Mouse (Mus musculus) liver, embryonic 13.5 days (tissue): ENCODE measurements at regions not wholly inside any gene's neighbourhood (a gene's known extent, or its start where the extent isn't known, plus 50 kb on each side); places are given as distances from the start of the nearest gene placed in this dataset.

Source experiments
- ATAC-seq: fragments of 200-750 bp; cut with Nextera tagmentation; 2 replicates; pipeline ENCODE4 v1.8.0; 2017; ENCODE audit warnings: low read depth, mild to moderate bottlenecking, moderate number of reproducible peaks, moderate library complexity
- DNase-seq: peaks from one replicate; pipeline ENCODE4 v3.0.0; 2022
- H3K27ac ChIP-seq: fragments of 300-500 bp; sonication (generic); 2 replicates; pipeline ENCODE4 v1.5.1; 2015; ENCODE audit warnings: moderate library complexity, mild to moderate bottlenecking, inconsistent platforms
- H3K27me3 ChIP-seq: fragments of 300-500 bp; sonication (generic); 2 replicates; pipeline ENCODE4 v1.6.1; 2015; ENCODE audit warnings: mild to moderate bottlenecking, inconsistent platforms
- H3K36me3 ChIP-seq: fragments of 300-500 bp; sonication (generic); 2 replicates; pipeline ENCODE4 v1.6.1; 2015; ENCODE audit warnings: mild to moderate bottlenecking, inconsistent platforms
- H3K4me1 ChIP-seq: fragments of 300-500 bp; sonication (generic); replicated peaks from 2 replicates; pipeline ENCODE4 v1.6.1; 2015; ENCODE audit warnings: inconsistent platforms
- H3K4me2 ChIP-seq: fragments of 300-500 bp; sonication (generic); 2 replicates; pipeline ENCODE4 v1.6.1; 2015; ENCODE audit warnings: inconsistent platforms, mild to moderate bottlenecking, moderate library complexity
- H3K4me3 ChIP-seq: fragments of 300-500 bp; sonication (generic); replicated peaks from 2 replicates; pipeline ENCODE4 v1.5.1; 2015; ENCODE audit warnings: mild to moderate bottlenecking, inconsistent platforms
- H3K9ac ChIP-seq: fragments of 300-500 bp; sonication (generic); 2 replicates; pipeline ENCODE4 v1.6.1; 2015; ENCODE audit warnings: mild to moderate bottlenecking, inconsistent platforms
- H3K9me3 ChIP-seq: fragments of 300-500 bp; sonication (generic); replicated peaks from 2 replicates; pipeline ENCODE4 v1.6.1; 2016; ENCODE audit warnings: inconsistent platforms
- WGBS: fragments of 180-500 bp; shearing (Covaris S2); methylation state at CpG from one replicate; pipeline ENCODE4 v1.1.7; 2015; ENCODE audit not compliant: insufficient replicate concordance; 5-methylcytosine and 5-hydroxymethylcytosine counted together

DNA sequence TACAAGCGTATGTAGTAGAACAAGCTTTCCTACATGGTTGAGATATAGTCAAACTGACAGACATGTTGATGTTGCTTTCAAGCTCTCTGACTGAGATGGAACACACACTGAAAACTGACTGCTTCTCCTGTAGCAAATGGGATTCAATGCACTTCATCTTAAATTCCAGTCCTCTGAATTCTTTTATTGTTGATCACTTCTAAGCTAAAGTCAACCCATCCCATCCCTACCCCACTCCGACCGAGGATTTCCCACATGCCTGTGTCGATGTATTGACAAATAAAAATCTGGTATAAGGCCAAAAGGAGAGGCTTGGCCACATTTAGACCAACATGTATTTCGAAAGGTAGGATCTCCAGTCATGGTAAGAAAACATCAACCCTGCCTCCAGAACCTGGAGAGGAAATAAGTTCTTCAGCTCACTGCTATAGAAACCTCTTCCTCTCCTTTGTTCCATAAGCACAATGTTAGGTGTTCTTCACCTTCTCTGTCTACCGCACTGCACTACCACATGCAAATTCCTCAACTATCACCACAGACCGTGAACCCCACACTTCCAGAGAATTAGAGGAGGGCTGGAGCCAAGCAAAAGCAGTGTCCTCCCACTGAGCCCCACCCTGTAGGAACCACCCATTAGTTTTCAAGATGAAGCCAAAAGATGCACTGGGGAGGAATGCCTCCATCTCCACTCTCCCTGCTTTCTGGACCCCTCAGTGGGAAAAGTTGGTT is 330.1 kb downstream of the Klf6 start:
- Histone ChIP-seq H3K9me3 (no peaks in the 10 kb centered on the region), H3K9ac (no peak overlapping the region), H3K27ac (no peak overlapping the region), H3K4me2 (no peak overlapping the region), H3K36me3 (no peaks in the 10 kb centered on the region), H3K4me1 (no peaks in the 10 kb centered on the region), H3K4me3 (no peak overlapping the region), H3K27me3 (no peaks in the 10 kb centered on the region)
- DNase-seq (no peak), ATAC-seq (no peak)
- 68% methylated on average over 7 of the region's 7 CpGs for WGBS

GRCm38 (mm10) chr13:6191915-6192295 is 330.6 kb downstream of the Klf6 start:
- H3K9me3 ChIP-seq = no peaks in the 10 kb centered on the region
- no peak for ATAC-seq
- WGBS = 44% methylated on average over 5 of the region's 5 CpGs
- no peak overlapping the region for H3K27ac ChIP-seq
- no peaks in the 10 kb centered on the region for H3K4me1 ChIP-seq
- no peaks in the 10 kb centered on the region for H3K27me3 ChIP-seq
- H3K4me3 ChIP-seq = no peak overlapping the region
- no peak overlapping the region for H3K4me2 ChIP-seq
- DNase-seq = no peak
- H3K9ac ChIP-seq = no peak overlapping the region
- no peaks in the 10 kb centered on the region for H3K36me3 ChIP-seq

DNA sequence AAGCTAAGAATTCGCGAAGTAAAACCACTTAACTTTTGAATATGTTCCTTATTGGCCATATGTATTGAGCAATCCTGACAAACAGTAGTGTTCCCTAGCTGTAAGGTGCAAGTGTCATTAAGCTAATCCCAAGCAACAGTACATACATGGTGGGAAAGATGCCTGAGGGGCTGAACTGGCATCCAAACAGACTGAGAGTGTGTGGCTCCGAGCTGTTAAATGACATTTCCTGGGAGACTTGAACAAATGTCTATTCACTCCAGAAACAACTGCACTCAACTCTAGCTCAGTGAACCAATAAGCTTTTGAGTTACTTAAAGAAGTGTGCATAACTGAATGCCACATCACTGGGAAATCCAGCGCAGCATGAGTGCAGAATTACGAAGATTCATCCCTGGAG is 335.4 kb downstream of the Klf6 start:
- WGBS = 67% methylated on average over 5 of the region's 5 CpGs
- H3K36me3 ChIP-seq = no peaks in the 10 kb centered on the region
- H3K27ac ChIP-seq = no peak overlapping the region
- ATAC-seq (no peak), DNase-seq (no peak)
- H3K4me3 ChIP-seq = no peak overlapping the region
- no peak overlapping the region for H3K9ac ChIP-seq
- H3K9me3 ChIP-seq = no peaks in the 10 kb centered on the region
- no peaks in the 10 kb centered on the region for H3K27me3 ChIP-seq
- H3K4me1 ChIP-seq = no peaks in the 10 kb centered on the region
- no peak overlapping the region for H3K4me2 ChIP-seq

DNA sequence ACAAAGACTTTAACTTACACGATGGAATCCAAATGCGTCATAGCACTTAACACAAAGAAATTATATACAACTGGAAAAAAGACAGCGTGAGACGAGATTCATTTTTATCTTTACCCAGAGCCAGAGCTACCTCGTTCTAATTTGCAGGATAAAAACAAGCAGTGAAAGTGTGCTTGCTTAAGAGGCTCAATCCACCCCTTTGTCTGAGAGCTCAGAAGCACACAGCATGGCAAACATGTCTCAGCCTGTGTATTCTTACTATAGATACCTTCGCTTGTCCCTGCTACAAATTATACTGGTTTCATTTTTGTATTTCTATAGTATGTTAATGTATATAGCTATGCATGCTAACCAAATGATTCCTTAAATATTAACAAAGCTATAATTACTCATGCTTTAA is 337.8 kb downstream of the Klf6 start:
- Histone ChIP-seq H3K4me2 (no peak overlapping the region), H3K9me3 (no peaks in the 10 kb centered on the region), H3K36me3 (no peaks in the 10 kb centered on the region), H3K4me1 (no peaks in the 10 kb centered on the region), H3K27me3 (no peaks in the 10 kb centered on the region), H3K4me3 (no peak overlapping the region), H3K9ac (no peak overlapping the region), H3K27ac (no peak overlapping the region)
- DNase-seq (no peak), ATAC-seq (no peak)
- WGBS = 67% methylated on average over 6 of the region's 6 CpGs

DNA sequence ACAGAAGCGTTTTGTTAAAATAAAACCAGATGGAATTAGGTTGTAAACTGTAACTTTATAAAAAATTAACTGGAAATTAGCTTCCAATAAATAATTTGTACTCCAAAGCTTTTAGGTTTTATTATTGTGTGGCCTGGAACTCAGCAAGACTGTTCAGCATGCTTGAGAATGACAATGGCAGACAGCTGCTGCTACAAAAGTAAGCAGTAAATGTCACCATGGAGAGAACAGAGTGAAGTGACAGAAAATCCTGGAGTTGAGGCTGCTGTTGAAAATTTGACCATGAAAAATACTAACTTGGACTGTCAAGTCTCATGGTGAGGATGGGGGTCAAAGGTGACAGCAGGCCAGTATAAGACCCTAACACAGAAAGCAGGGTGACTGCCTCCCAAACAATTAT is 340.2 kb downstream of the Klf6 start:
- H3K27ac ChIP-seq = no peak overlapping the region
- no peaks in the 10 kb centered on the region for H3K4me1 ChIP-seq
- no peaks in the 10 kb centered on the region for H3K9me3 ChIP-seq
- H3K36me3 ChIP-seq = no peaks in the 10 kb centered on the region
- no peak for ATAC-seq
- no peak overlapping the region for H3K4me3 ChIP-seq
- H3K9ac ChIP-seq = no peak overlapping the region
- no peaks in the 10 kb centered on the region for H3K27me3 ChIP-seq
- WGBS = 49% methylated on average over 1 of the region's 1 CpGs
- no peak for DNase-seq
- no peak overlapping the region for H3K4me2 ChIP-seq

- H3K27me3 ChIP-seq = no peaks in the 10 kb centered on the region
- no peaks in the 10 kb centered on the region for H3K9me3 ChIP-seq
- H3K4me2 ChIP-seq = no peak overlapping the region
- no peaks in the 10 kb centered on the region for H3K4me1 ChIP-seq
- no peak for ATAC-seq
- H3K9ac ChIP-seq = no peak overlapping the region
- WGBS = 62% methylated on average over 4 of the region's 4 CpGs
- DNase-seq = no peak
- no peak overlapping the region for H3K27ac ChIP-seq
- H3K36me3 ChIP-seq = no peaks in the 10 kb centered on the region
- H3K4me3 ChIP-seq = no peak overlapping the region
Measured at GRCm38 (mm10) chr13:6204801-6205200, 343.1 kb upstream of the Pitrm1 start.

DNA sequence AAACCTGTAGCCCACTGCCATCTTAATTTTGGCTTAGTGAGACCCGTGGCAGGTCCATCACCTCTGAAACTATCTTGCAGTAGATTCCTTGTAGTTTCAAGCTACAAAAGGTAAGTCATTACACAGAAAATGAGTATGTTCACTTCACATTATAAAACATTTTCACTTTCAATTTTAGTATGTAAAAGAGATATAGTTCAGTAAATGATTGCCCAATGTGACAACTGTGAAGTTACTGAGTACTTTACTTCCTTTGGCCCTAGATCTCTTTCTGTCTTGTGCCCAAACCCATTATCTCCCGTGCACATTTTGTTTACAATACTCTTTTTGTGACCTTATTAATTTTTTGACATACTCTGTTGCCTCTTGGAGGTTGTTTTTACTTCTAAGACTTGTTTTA is 335.4 kb upstream of the Pitrm1 start:
- no peak overlapping the region for H3K4me2 ChIP-seq
- H3K4me1 ChIP-seq = no peaks in the 10 kb centered on the region
- no peak for DNase-seq
- H3K27ac ChIP-seq = no peak overlapping the region
- H3K27me3 ChIP-seq = no peaks in the 10 kb centered on the region
- no peaks in the 10 kb centered on the region for H3K36me3 ChIP-seq
- no peak overlapping the region for H3K9ac ChIP-seq
- 44% methylated on average over 2 of the region's 2 CpGs for WGBS
- no peak for ATAC-seq
- no peaks in the 10 kb centered on the region for H3K9me3 ChIP-seq
- H3K4me3 ChIP-seq = no peak overlapping the region

DNA sequence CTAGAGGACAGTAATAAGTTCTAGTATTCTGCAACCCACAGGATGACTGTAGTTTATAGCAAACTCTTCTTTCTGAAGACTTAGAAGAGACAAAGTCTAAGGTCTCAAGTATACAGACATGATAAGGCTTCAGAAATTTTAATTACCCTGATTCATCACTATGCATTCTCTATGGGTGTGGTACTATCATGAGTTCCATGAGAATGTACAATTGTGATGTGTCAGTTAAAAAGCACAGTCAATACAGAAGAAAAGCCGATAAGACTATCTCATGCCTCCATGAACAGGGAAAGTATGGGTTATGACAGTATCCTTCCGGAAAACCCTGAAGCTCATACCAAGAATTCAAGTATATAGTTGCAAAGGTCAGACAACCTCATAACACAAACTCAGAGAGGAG is 333.8 kb upstream of the Pitrm1 start:
- Histone ChIP-seq H3K36me3 (no peaks in the 10 kb centered on the region), H3K4me3 (no peak overlapping the region), H3K9me3 (no peaks in the 10 kb centered on the region), H3K4me2 (no peak overlapping the region), H3K9ac (no peak overlapping the region), H3K4me1 (no peaks in the 10 kb centered on the region), H3K27me3 (no peaks in the 10 kb centered on the region), H3K27ac (no peak overlapping the region)
- ATAC-seq (no peak), DNase-seq (no peak)
- 63% methylated on average over 2 of the region's 2 CpGs for WGBS

- no peak overlapping the region for H3K27ac ChIP-seq
- no peak overlapping the region for H3K9ac ChIP-seq
- H3K36me3 ChIP-seq = no peaks in the 10 kb centered on the region
- H3K4me2 ChIP-seq = no peak overlapping the region
- H3K4me1 ChIP-seq = no peaks in the 10 kb centered on the region
- WGBS = 71% methylated on average over 7 of the region's 7 CpGs
- H3K9me3 ChIP-seq = no peaks in the 10 kb centered on the region
- no peaks in the 10 kb centered on the region for H3K27me3 ChIP-seq
- DNase-seq (no peak), ATAC-seq (no peak)
- H3K4me3 ChIP-seq = no peak overlapping the region
Measured at GRCm38 (mm10) chr13:6226087-6226643, 321.8 kb upstream of the Pitrm1 start.

- H3K9ac ChIP-seq = no peak overlapping the region
- H3K27ac ChIP-seq = no peak overlapping the region
- H3K9me3 ChIP-seq = no peaks in the 10 kb centered on the region
- H3K4me2 ChIP-seq = no peak overlapping the region
- H3K4me3 ChIP-seq = no peak overlapping the region
- no peaks in the 10 kb centered on the region for H3K36me3 ChIP-seq
- H3K27me3 ChIP-seq = no peaks in the 10 kb centered on the region
- ATAC-seq = no peak
- 27% methylated on average over 1 of the region's 1 CpGs for WGBS
- DNase-seq = no peak
- no peaks in the 10 kb centered on the region for H3K4me1 ChIP-seq
Measured at GRCm38 (mm10) chr13:6228278-6228677, 319.7 kb upstream of the Pitrm1 start.

- no peaks in the 10 kb centered on the region for H3K27me3 ChIP-seq
- DNase-seq (no peak), ATAC-seq (no peak)
- 50% methylated on average over 1 of the region's 1 CpGs for WGBS
- no peaks in the 10 kb centered on the region for H3K36me3 ChIP-seq
- H3K9ac ChIP-seq = no peak overlapping the region
- H3K4me1 ChIP-seq = no peaks in the 10 kb centered on the region
- H3K9me3 ChIP-seq = no peaks in the 10 kb centered on the region
- H3K27ac ChIP-seq = no peak overlapping the region
- H3K4me2 ChIP-seq = no peak overlapping the region
- no peak overlapping the region for H3K4me3 ChIP-seq
Measured at GRCm38 (mm10) chr13:6235394-6235793, 312.6 kb upstream of the Pitrm1 start.

GRCm38 (mm10) chr13:6236503-6236902 is 311.4 kb upstream of the Pitrm1 start:
- no peaks in the 10 kb centered on the region for H3K27me3 ChIP-seq
- H3K4me3 ChIP-seq = no peak overlapping the region
- no peaks in the 10 kb centered on the region for H3K9me3 ChIP-seq
- DNase-seq (no peak), ATAC-seq (no peak)
- H3K4me1 ChIP-seq = no peaks in the 10 kb centered on the region
- H3K27ac ChIP-seq = no peak overlapping the region
- H3K9ac ChIP-seq = no peak overlapping the region
- WGBS = 59% methylated on average over 8 of the region's 8 CpGs
- no peaks in the 10 kb centered on the region for H3K36me3 ChIP-seq
- H3K4me2 ChIP-seq = no peak overlapping the region
